Mouse (Mus musculus): ENCODE measurements around the gene Orai3. TPM values are rescaled to one million over a fixed set of nuclear protein-coding genes. Genes with fewer than 3 reads are reported as not detected.

Gene Orai3
- total RNA-seq, 1 experiment = 14.0 TPM

GRCm38 (mm10) chr7:127817776-127818175 is 48.2 kb downstream of the Orai3 start:
- no peak for DNase-seq (ENCODE audit: low read depth, low spot score)
- TF ChIP-seq ZC3H11A (IDR thresholded peaks at IDR 0.05; ENCODE audit: borderline replicate concordance, low read depth, low read length) = no peak
- TF ChIP-seq MAFK (IDR thresholded peaks at IDR 0.05; ENCODE audit: insufficient read depth, low read depth, low read length) = no peak
- TF ChIP-seq ZNF384 (IDR thresholded peaks at IDR 0.05; ENCODE audit: low read depth, low read length) = no peak
- TF ChIP-seq HCFC1 (IDR thresholded peaks at IDR 0.05; ENCODE audit: borderline replicate concordance, insufficient read depth, low read length) = no peak
- Histone ChIP-seq H3K36me3 (ENCODE audit: control insufficient read depth, insufficient read depth, low read length, poor library complexity, severe bottlenecking) (no peaks in the 10 kb centered on the region), H3K4me1 (ENCODE audit: control insufficient read depth in 2 of 2, insufficient read depth in 2 of 2, low read length in 2 of 2, poor library complexity in 1 of 2) (peaks cover 1 to 14% of the 10 kb centered on the region in 2 experiments; a peak in 2 of 4 replicates), H3K27ac (ENCODE audit: insufficient read depth, low read depth, low read length, poor library complexity, severe bottlenecking) (no peak overlapping the region), H3K9me3 (ENCODE audit: control insufficient read depth, insufficient read depth, low read depth, low read length) (no peaks in the 10 kb centered on the region), H3K9ac (ENCODE audit: insufficient read depth, low read depth, low read length, poor library complexity, severe bottlenecking) (no peak overlapping the region), H3K4me3 (ENCODE audit: insufficient read depth in 1 of 2, low read depth in 1 of 2, low read length in 2 of 2, poor library complexity in 1 of 2, severe bottlenecking in 1 of 2) (no peak overlapping the region)
- in situ Hi-C loops (cut with MboI; ENCODE audit: low sequenced_read_pairs in 2 of 2, unreplicated experiment in 2 of 2) = no loop called here

GRCm38 (mm10) chr7:127820836-127821509 is 51.4 kb downstream of the Orai3 start:
- TF ChIP-seq MAFK (IDR thresholded peaks at IDR 0.05; ENCODE audit: insufficient read depth, low read depth, low read length) (no peak), HCFC1 (IDR thresholded peaks at IDR 0.05; ENCODE audit: borderline replicate concordance, insufficient read depth, low read length) (no peak), CHD2 (IDR thresholded peaks at IDR 0.05; ENCODE audit: low read depth, low read length) (no peak), ZC3H11A (IDR thresholded peaks at IDR 0.05; ENCODE audit: borderline replicate concordance, low read depth, low read length) (no peak), ZNF384 (IDR thresholded peaks at IDR 0.05; ENCODE audit: low read depth, low read length) (no peak)
- Histone ChIP-seq H3K27ac (ENCODE audit: insufficient read depth, low read depth, low read length, poor library complexity, severe bottlenecking) (no peak overlapping the region), H3K4me1 (ENCODE audit: control insufficient read depth in 2 of 2, insufficient read depth in 2 of 2, low read length in 2 of 2, poor library complexity in 1 of 2) (peaks cover 0 to 7% of the 10 kb centered on the region in 2 experiments; a peak in 1 of 4 replicates), H3K4me3 (ENCODE audit: insufficient read depth in 1 of 2, low read depth in 1 of 2, low read length in 2 of 2, poor library complexity in 1 of 2, severe bottlenecking in 1 of 2) (no peak overlapping the region), H3K9ac (ENCODE audit: insufficient read depth, low read depth, low read length, poor library complexity, severe bottlenecking) (no peak overlapping the region), H3K9me3 (ENCODE audit: control insufficient read depth, insufficient read depth, low read depth, low read length) (no peaks in the 10 kb centered on the region), H3K36me3 (ENCODE audit: control insufficient read depth, insufficient read depth, low read length, poor library complexity, severe bottlenecking) (no peaks in the 10 kb centered on the region)
- DNase-seq (ENCODE audit: low read depth, low spot score) = no peak
- in situ Hi-C loops (cut with MboI; ENCODE audit: low sequenced_read_pairs in 2 of 2, unreplicated experiment in 2 of 2) = no loop called here

- TF ChIP-seq ZNF384 (IDR thresholded peaks at IDR 0.05; ENCODE audit: low read depth, low read length) (no peak), MAFK (IDR thresholded peaks at IDR 0.05; ENCODE audit: insufficient read depth, low read depth, low read length) (no peak)
- peaks cover 0 to 2% of the 10 kb centered on the region in 2 experiments; a peak in 1 of 4 replicates for H3K4me1 ChIP-seq (ENCODE audit: control insufficient read depth in 2 of 2, insufficient read depth in 2 of 2, low read length in 2 of 2, poor library complexity in 1 of 2)
- H3K9me3 ChIP-seq (ENCODE audit: control insufficient read depth, insufficient read depth, low read depth, low read length) = no peaks in the 10 kb centered on the region
- no peak for DNase-seq (ENCODE audit: low read depth, low spot score)
- H3K4me3 ChIP-seq (ENCODE audit: insufficient read depth in 1 of 2, low read depth in 1 of 2, low read length in 2 of 2, poor library complexity in 1 of 2, severe bottlenecking in 1 of 2) = no peak overlapping the region
- in situ Hi-C loops (cut with MboI; ENCODE audit: low sequenced_read_pairs in 2 of 2, unreplicated experiment in 2 of 2) = no loop called here
- H3K27ac ChIP-seq (ENCODE audit: insufficient read depth, low read depth, low read length, poor library complexity, severe bottlenecking) = no peak overlapping the region
- no peaks in the 10 kb centered on the region for H3K36me3 ChIP-seq (ENCODE audit: control insufficient read depth, insufficient read depth, low read length, poor library complexity, severe bottlenecking)
- no peak overlapping the region for H3K9ac ChIP-seq (ENCODE audit: insufficient read depth, low read depth, low read length, poor library complexity, severe bottlenecking)
Observed at GRCm38 (mm10) chr7:127822494-127822893, 52.9 kb downstream of the Orai3 start.

GRCm38 (mm10) chr7:127823236-127824171 is 53.9 kb downstream of the Orai3 start:
- no peak for DNase-seq (ENCODE audit: low read depth, low spot score)
- TF ChIP-seq MAFK (IDR thresholded peaks at IDR 0.05; ENCODE audit: insufficient read depth, low read depth, low read length) (no peak), ZC3H11A (IDR thresholded peaks at IDR 0.05; ENCODE audit: borderline replicate concordance, low read depth, low read length) (no peak), ZNF384 (IDR thresholded peaks at IDR 0.05; ENCODE audit: low read depth, low read length) (no peak), HCFC1 (IDR thresholded peaks at IDR 0.05; ENCODE audit: borderline replicate concordance, insufficient read depth, low read length) (no peak)
- Histone ChIP-seq H3K4me1 (ENCODE audit: control insufficient read depth in 2 of 2, insufficient read depth in 2 of 2, low read length in 2 of 2, poor library complexity in 1 of 2) (peaks cover 0 to 2% of the 10 kb centered on the region in 2 experiments; a peak in 1 of 4 replicates), H3K9ac (ENCODE audit: insufficient read depth, low read depth, low read length, poor library complexity, severe bottlenecking) (no peak overlapping the region; the same call in 1 of the 2 replicates), H3K4me3 (ENCODE audit: insufficient read depth in 1 of 2, low read depth in 1 of 2, low read length in 2 of 2, poor library complexity in 1 of 2, severe bottlenecking in 1 of 2) (peak overlapping the region; percentile 79 to 83), H3K9me3 (ENCODE audit: control insufficient read depth, insufficient read depth, low read depth, low read length) (no peaks in the 10 kb centered on the region), H3K36me3 (ENCODE audit: control insufficient read depth, insufficient read depth, low read length, poor library complexity, severe bottlenecking) (no peaks in the 10 kb centered on the region), H3K27ac (ENCODE audit: insufficient read depth, low read depth, low read length, poor library complexity, severe bottlenecking) (no peak overlapping the region)
- in situ Hi-C loops (cut with MboI; ENCODE audit: low sequenced_read_pairs in 2 of 2, unreplicated experiment in 2 of 2) = no loop called here

Measured in ES-E14 (cell line).